Mouse (Mus musculus): Measurements from ENCODE around the gene Rpl15. TPM values are rescaled to one million over a fixed set of nuclear protein-coding genes. Genes with fewer than 3 reads are reported as not detected.

Gene Rpl15
- total RNA-seq, 2 experiments from 2014 or later, result 585 to 608 TPM

Other genes with a start within 250 kb of the Rpl15 start
- 10 to 100 TPM; 50.1 to 57.3 TPM for gene Nr1d2, start 32.3 kb downstream of the Rpl15 start, total RNA-seq (2021)
- gene Nkiras1, start 255 bp downstream of the Rpl15 start, total RNA-seq (2021), result 10 to 100 TPM; 78.4 to 83.4 TPM
- 100 to 1,000 TPM; 117 to 120 TPM for gene Ube2e1, start 60.5 kb upstream of the Rpl15 start, total RNA-seq (2021)